Mouse (Mus musculus): ENCODE data around the gene Anks1.

DNA sequence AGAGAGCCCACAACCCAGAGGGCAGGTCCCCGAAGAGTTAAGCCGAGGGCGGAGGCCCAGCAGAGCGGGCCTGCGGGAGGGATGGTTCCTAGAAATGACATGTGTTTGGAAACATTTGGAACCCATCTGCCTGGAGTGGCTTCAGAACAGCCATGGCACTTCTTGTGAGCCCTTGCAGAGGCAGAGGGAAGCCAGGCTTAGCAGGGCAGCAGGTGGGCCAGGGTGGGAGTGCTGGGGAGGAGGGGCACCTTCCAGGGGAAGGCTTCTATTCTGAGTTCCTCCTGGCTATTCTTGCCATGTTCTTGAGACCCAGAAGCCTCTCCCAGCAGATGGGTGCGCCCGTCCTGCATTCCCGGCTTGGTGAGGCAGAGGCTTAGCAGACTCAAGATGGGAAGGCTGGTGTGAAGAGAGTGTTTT, 99.5 kb downstream of the Anks1 start:
- TF ChIP-seq CTCF (IDR thresholded peaks at IDR 0.05; ENCODE audit: low read depth, low read length) (no peak), POLR2A (IDR thresholded peaks at IDR 0.05; ENCODE audit: borderline replicate concordance, low read depth, low read length) (no peak)
